In genomic region chr6:29847643-29848166, GRCm38 (mm10) we compare ENCODE assay signal across 18 mouse cellular contexts.
A peak's percentile ranks its signal among the peaks of the same experiment; 100 is the strongest.
DNase-seq lines count a peak whose midpoint lies in the region; ATAC-seq lines count a peak whose summit lies in the region.
"Had no signal": no experiment of that assay in that cellular context is flagged by ENCODE, and none has a peak within 500 bp of the region (broad histone marks: within the 10 kb centered on the region; RNA-seq: fewer than 3 reads in every experiment).

No protein-coding gene starts in this region.

- ATAC-seq in lung, embryonic 16.5 days (ENCODE audit: low read depth): peak; percentile 36; the same call in 1 of the 2 replicates
- ATAC-seq: forebrain, embryonic 15.5 days; hindbrain, embryonic 16.5 days had no signal

- H3K36me3 ChIP-seq in lung, embryonic 16.5 days (ENCODE audit: control insufficient read depth, insufficient read depth, low read length): no peaks in the 10 kb centered on the region
- H3K36me3 ChIP-seq: forebrain, embryonic 15.5 days; limb, embryonic 13.5 days had no signal

- H3K4me2 ChIP-seq in lung, embryonic 16.5 days (ENCODE audit: low read depth, low read length): no peak overlapping the region
- H3K4me2 ChIP-seq: forebrain, embryonic 15.5 days; limb, embryonic 13.5 days had no signal

- H3K27me3 ChIP-seq in lung, embryonic 16.5 days (ENCODE audit: control insufficient read depth, insufficient read depth, low read depth, low read length): no peaks in the 10 kb centered on the region
- H3K27me3 ChIP-seq: forebrain, embryonic 15.5 days; limb, embryonic 13.5 days; megakaryocyte, embryonic 14.5 days had no signal

- H3K9ac ChIP-seq in lung, embryonic 16.5 days (ENCODE audit: low read length): no peak overlapping the region
- H3K9ac ChIP-seq: forebrain, embryonic 15.5 days; limb, embryonic 13.5 days had no signal

- no peaks in the 10 kb centered on the region for H3K4me1 ChIP-seq in lung, embryonic 16.5 days (replicated peaks; ENCODE audit: control insufficient read depth, insufficient read depth, low read length)
- H3K4me1 ChIP-seq: forebrain, embryonic 15.5 days; limb, embryonic 13.5 days had no signal

- H3K4me3 ChIP-seq in lung, embryonic 16.5 days (ENCODE audit: low read length): no peak overlapping the region
- H3K4me3 ChIP-seq: forebrain, embryonic 15.5 days; heart, adult 2 months; limb, embryonic 13.5 days; megakaryocyte, embryonic 14.5 days; myocyte had no signal

- no peaks in the 10 kb centered on the region for H3K9me3 ChIP-seq in lung, embryonic 16.5 days (ENCODE audit: control insufficient read depth, low read length)
- H3K9me3 ChIP-seq: forebrain, embryonic 15.5 days; limb, embryonic 13.5 days had no signal

- DNase-seq in lung, postnatal 10 days: no peak
- peak; percentile 85 for DNase-seq in kidney, adult 9 months
- peak; percentile 31 to 54 for DNase-seq in kidney, postnatal 25 days
- peak; percentile 66 for DNase-seq in yolk sac, embryonic 10.5 days (ENCODE audit: low spot score)
- no peak for DNase-seq in embryo, embryonic 11 days
- no peak for DNase-seq in heart, postnatal 14 days
- DNase-seq: cerebellum, postnatal 10 days; gastrocnemius, postnatal 25 days; heart, adult 2 months; heart, postnatal 4 days; midbrain, embryonic 14.5 days; spleen, adult 18-20 months had no signal

- H3K27ac ChIP-seq in lung, embryonic 16.5 days (ENCODE audit: low read length): peak overlapping the region; percentile 67; the same call in 1 of the 2 replicates
- H3K27ac ChIP-seq: forebrain, embryonic 15.5 days; heart, adult 2 months; limb, embryonic 13.5 days had no signal

- intact Hi-C loops in heart, postnatal 14 days (cut with DNase I): no loop called here

- 49% methylated on average over 5 of the region's 5 CpGs for WGBS in lung, embryonic 16.5 days

Comparison
In these comparisons a context has a peak if more than half of its experiments do, and no peak if none do; other contexts are left out.
1. DNase-seq: peak in kidney, adult 9 months (single experiment), kidney, postnatal 25 days (2 of 2) and yolk sac, embryonic 10.5 days (single experiment); none in lung, postnatal 10 days (single experiment), embryo, embryonic 11 days (single experiment) and heart, postnatal 14 days (0 of 2).